ENCODE assay signal across 12 mouse cellular contexts in genomic region chr11:95836433-95836832, GRCm38 (mm10). TPM values are rescaled to one million over a fixed set of nuclear protein-coding genes. Genes with fewer than 3 reads are reported as not detected.
DNase-seq lines count a peak whose midpoint lies in the region; ATAC-seq and TF ChIP-seq lines count a peak whose summit lies in the region.
"Had no signal": no experiment of that assay in that cellular context is flagged by ENCODE, and none has a peak within 500 bp of the region (broad histone marks: within the 10 kb centered on the region; RNA-seq: fewer than 3 reads in every experiment).

No protein-coding gene starts in this region.

- H3K79me2 ChIP-seq in MEL (ENCODE audit: control insufficient read depth, insufficient read depth, low read length, poor library complexity): no peaks in the 10 kb centered on the region; the same call in 1 of the 2 replicates

- H3K27ac ChIP-seq in layer of hippocampus, adult 2 months: peak overlapping the region; percentile 10; the same call in 1 of the 2 replicates
- H3K27ac ChIP-seq in MEL (ENCODE audit: control insufficient read depth, low read depth, low read length): peak overlapping the region; percentile 97
- H3K27ac ChIP-seq in heart, embryonic 10.5 days: peak overlapping the region; percentile 71; the same call in 1 of the 2 replicates
- H3K27ac ChIP-seq in limb, embryonic 15.5 days: peak overlapping the region; percentile 34; the same call in 1 of the 2 replicates
- H3K27ac ChIP-seq: forebrain, embryonic 12.5 days; midbrain, embryonic 12.5 days; neural tube, embryonic 12.5 days had no signal

- no peak for TF ChIP-seq POLR2A in MEL (IDR thresholded peaks at IDR 0.05; ENCODE audit: control insufficient read depth in 1 of 2, insufficient read depth in 1 of 2, low read depth in 1 of 2, low read length in 2 of 2, poor library complexity in 1 of 2)

- no peak for ATAC-seq in limb, embryonic 15.5 days (ENCODE audit: insufficient number of reproducible peaks, low FRiP score, low TSS enrichment, low read depth)
- ATAC-seq in CD4-positive, CD25-positive, alpha-beta regulatory T cell, adult 4 months: no peak

- DNase-seq in layer of hippocampus, adult 2 months (ENCODE audit: low spot score in 2 of 2): no peak
- DNase-seq in layer of hippocampus, adult 18-20 months (ENCODE audit: low spot score in 2 of 2): no peak
- DNase-seq in MEL (ENCODE audit: low read depth, low spot score): peak; percentile 14
- DNase-seq in heart, embryonic 10.5 days (ENCODE audit: low spot score): no peak
- DNase-seq in right cerebral cortex, postnatal 14 days: no peak
- DNase-seq in urinary bladder, adult 2 months (ENCODE audit: low spot score): no peak
- DNase-seq: liver, embryonic 13.5 days had no signal

- H3K4me2 ChIP-seq in limb, embryonic 15.5 days: no peak overlapping the region
- H3K4me2 ChIP-seq: forebrain, embryonic 12.5 days; midbrain, embryonic 12.5 days; neural tube, embryonic 12.5 days had no signal

- peaks cover 16 to 52% of the 10 kb centered on the region in 2 experiments for H3K4me1 ChIP-seq in MEL (ENCODE audit: control insufficient read depth in 1 of 2, insufficient read depth in 2 of 2, low read length in 2 of 2)
- H3K4me1 ChIP-seq in heart, embryonic 10.5 days: peaks cover 70% of the 10 kb centered on the region
- peaks cover 53% of the 10 kb centered on the region for H3K4me1 ChIP-seq in limb, embryonic 15.5 days

- no peak for TF ChIP-seq CTCF in layer of hippocampus, adult 2 months (conservative IDR thresholded peaks at IDR 0.05)
- no peak for TF ChIP-seq CTCF in MEL (IDR thresholded peaks at IDR 0.05 in 2 of 3, conservative IDR thresholded peaks at IDR 0.05 in 1 of 3; ENCODE audit: control insufficient read depth in 1 of 3, insufficient read depth in 1 of 3, low read depth in 2 of 3, low read length in 3 of 3, poor library complexity in 1 of 3, severe bottlenecking in 1 of 3)

- peaks cover 0 to 25% of the 10 kb centered on the region in 2 experiments; a peak in 2 of 4 replicates for H3K36me3 ChIP-seq in MEL (ENCODE audit: control insufficient read depth in 1 of 2, insufficient read depth in 2 of 2, low read length in 2 of 2)
- peaks cover 14% of the 10 kb centered on the region; the same call in 1 of the 2 replicates for H3K36me3 ChIP-seq in heart, embryonic 10.5 days
- no peaks in the 10 kb centered on the region for H3K36me3 ChIP-seq in limb, embryonic 15.5 days
- H3K36me3 ChIP-seq: forebrain, embryonic 12.5 days; midbrain, embryonic 12.5 days; neural tube, embryonic 12.5 days had no signal

- H3K9me3 ChIP-seq in MEL (replicated peaks; ENCODE audit: insufficient read depth, low read length): no peaks in the 10 kb centered on the region
- no peaks in the 10 kb centered on the region for H3K9me3 ChIP-seq in heart, embryonic 10.5 days
- no peaks in the 10 kb centered on the region for H3K9me3 ChIP-seq in limb, embryonic 15.5 days
- H3K9me3 ChIP-seq: forebrain, embryonic 12.5 days; liver, embryonic 13.5 days; midbrain, embryonic 12.5 days; neural tube, embryonic 12.5 days had no signal

- H3K4me3 ChIP-seq in layer of hippocampus, adult 2 months: no peak overlapping the region
- H3K4me3 ChIP-seq in MEL (ENCODE audit: control insufficient read depth in 1 of 2, insufficient read depth in 1 of 2, low read depth in 2 of 2, low read length in 2 of 2): no peak overlapping the region
- H3K4me3 ChIP-seq in heart, embryonic 10.5 days: no peak overlapping the region
- H3K4me3 ChIP-seq in limb, embryonic 15.5 days: no peak overlapping the region
- H3K4me3 ChIP-seq: forebrain, embryonic 12.5 days; liver, embryonic 13.5 days; midbrain, embryonic 12.5 days; neural tube, embryonic 12.5 days had no signal

- TF ChIP-seq EP300 in MEL (IDR thresholded peaks at IDR 0.05; ENCODE audit: low read depth in 1 of 2, low read length in 2 of 2): no peak

- H3K9ac ChIP-seq in MEL (ENCODE audit: control insufficient read depth, low read depth, low read length, poor library complexity, severe bottlenecking): peak overlapping the region; percentile 74; the same call in 1 of the 2 replicates
- H3K9ac ChIP-seq in limb, embryonic 15.5 days: no peak overlapping the region
- H3K9ac ChIP-seq: forebrain, embryonic 12.5 days; midbrain, embryonic 12.5 days; neural tube, embryonic 12.5 days had no signal

- TF ChIP-seq RAD21 in MEL (IDR thresholded peaks at IDR 0.05; ENCODE audit: low read depth, low read length): no peak

- H3K27me3 ChIP-seq in MEL (ENCODE audit: control insufficient read depth in 1 of 2, insufficient read depth in 2 of 2, low read length in 2 of 2): no peaks in the 10 kb centered on the region
- H3K27me3 ChIP-seq in heart, embryonic 10.5 days (ENCODE audit: insufficient read depth, poor library complexity, severe bottlenecking): peaks cover 64% of the 10 kb centered on the region
- peaks cover 61% of the 10 kb centered on the region for H3K27me3 ChIP-seq in limb, embryonic 15.5 days

- 64% methylated on average over 6 of the region's 6 CpGs for WGBS in heart, embryonic 10.5 days
- WGBS in limb, embryonic 15.5 days: 26% methylated on average over 6 of the region's 6 CpGs

TF ChIP-seq in MEL, 35 proteins besides CTCF, POLR2A, EP300 and RAD21:
- TF ChIP-seq KAT2A (conservative IDR thresholded peaks at IDR 0.05; ENCODE audit: low read depth, low read length): no peak
- no peak for TF ChIP-seq USF1 (IDR thresholded peaks at IDR 0.05; ENCODE audit: low read depth, low read length)

RNA-seq across cellular contexts. Expression of gene Gngt2, which starts 0.6 kb away (rescaled TPM):
- 1 to 10 TPM; 2.6 to 4.5 TPM for total RNA-seq in layer of hippocampus, adult 2 months (2021)
- total RNA-seq in layer of hippocampus, adult 18-20 months (2021): 1 to 10 TPM; 2.0 to 5.1 TPM
- 23.5 and 24.0 TPM in 2 replicates for total RNA-seq in MEL (2012; rRNA removed)
- polyA plus RNA-seq in MEL (2012; ENCODE audit: insufficient read depth in 1 of 2, insufficient read length in 2 of 2, low read depth in 1 of 2, low replicate concordance in 2 of 2, missing spikeins in 1 of 2): 10 to 100 TPM in 1 of 2 experiments, not detected in 1; 25.9 TPM
- polyA plus RNA-seq in heart, embryonic 10.5 days (2016; fragmentation: Nextera tagmentation; extraction: Ambion mirVana): 43.2 and 60.8 TPM in 2 replicates
- polyA plus RNA-seq in limb, embryonic 15.5 days (2015; fragmentation: Nextera tagmentation; extraction: Ambion mirVana): 16.9 and 18.7 TPM in 2 replicates
- polyA plus RNA-seq in urinary bladder, adult 2 months (2012; rRNA removed): 21.0 and 24.5 TPM in 2 replicates
- 10 to 100 TPM; 56.7 to 64.5 TPM for polyA plus RNA-seq in CD4-positive, CD25-positive, alpha-beta regulatory T cell, adult 4 months (2017; shearing (Covaris generic))

RNA-seq across cellular contexts. Expression of gene Abi3, which starts 5.8 kb away (rescaled TPM):
- 1 to 10 TPM; 3.3 to 6.8 TPM for total RNA-seq in layer of hippocampus, adult 2 months (2021)
- total RNA-seq in layer of hippocampus, adult 18-20 months (2021): 1 to 10 TPM; 6.1 to 6.6 TPM
- 3.2 and 3.3 TPM in 2 replicates for total RNA-seq in MEL (2012; rRNA removed)
- polyA plus RNA-seq in MEL (2012; ENCODE audit: insufficient read depth in 1 of 2, insufficient read length in 2 of 2, low read depth in 1 of 2, low replicate concordance in 2 of 2, missing spikeins in 1 of 2): 10 to 100 TPM in 1 of 2 experiments, not detected in 1; 15.4 TPM
- 26.6 and 32.4 TPM in 2 replicates for polyA plus RNA-seq in heart, embryonic 10.5 days (2016; fragmentation: Nextera tagmentation; extraction: Ambion mirVana)
- 7.0 and 7.2 TPM in 2 replicates for polyA plus RNA-seq in limb, embryonic 15.5 days (2015; fragmentation: Nextera tagmentation; extraction: Ambion mirVana)
- 8.1 and 10.1 TPM in 2 replicates for polyA plus RNA-seq in urinary bladder, adult 2 months (2012; rRNA removed)
- polyA plus RNA-seq in CD4-positive, CD25-positive, alpha-beta regulatory T cell, adult 4 months (2017; shearing (Covaris generic)): 10 to 100 TPM; 83.1 to 93.7 TPM

RNA-seq across cellular contexts. Expression of gene Phospho1, which starts 12.1 kb away (rescaled TPM):
- total RNA-seq in layer of hippocampus, adult 2 months (2021): 10 to 100 TPM; 48.8 to 63.0 TPM
- total RNA-seq in layer of hippocampus, adult 18-20 months (2021): 10 to 100 TPM; 48.7 to 52.6 TPM
- total RNA-seq in MEL (2012; rRNA removed): 15.4 and 17.7 TPM in 2 replicates
- 10 to 100 TPM in 1 of 2 experiments, not detected in 1; 76.0 TPM for polyA plus RNA-seq in MEL (2012; ENCODE audit: insufficient read depth in 1 of 2, insufficient read length in 2 of 2, low read depth in 1 of 2, low replicate concordance in 2 of 2, missing spikeins in 1 of 2)
- 0.31 and 0.42 TPM in 2 replicates for polyA plus RNA-seq in heart, embryonic 10.5 days (2016; fragmentation: Nextera tagmentation; extraction: Ambion mirVana)
- 2.8 and 3.9 TPM in 2 replicates for polyA plus RNA-seq in limb, embryonic 15.5 days (2015; fragmentation: Nextera tagmentation; extraction: Ambion mirVana)
- polyA plus RNA-seq in urinary bladder, adult 2 months (2012; rRNA removed): 33.2 and 40.8 TPM in 2 replicates
- not detected for polyA plus RNA-seq in CD4-positive, CD25-positive, alpha-beta regulatory T cell, adult 4 months (2017; shearing (Covaris generic))
- polyA plus RNA-seq: forebrain, embryonic 12.5 days; midbrain, embryonic 12.5 days; neural tube, embryonic 12.5 days had no signal

Comparison
In these comparisons a context has a peak if more than half of its experiments do, and no peak if none do; other contexts are left out.
1. H3K27ac ChIP-seq: peak in every context shown above with its lines; median percentile 97 in MEL; 71 in heart, embryonic 10.5 days; 34 in limb, embryonic 15.5 days; 10 in layer of hippocampus, adult 2 months.